Mouse (Mus musculus) liver, adult (tissue): Measurements from ENCODE around the gene Hist2h2aa2.
"Not testable (repeated sequence)": the region's sequence is repeated elsewhere in the genome, so short reads cannot be mapped to it uniquely, and the experiment has no call there.

Experiments used
- GATA4 ChIP-seq: IDR thresholded peaks from 2 replicates; pipeline ENCODE4 v1.6.1; 2014; ENCODE audit warnings: mild to moderate bottlenecking, low read length; ENCODE audit not compliant: insufficient replicate concordance

Gene Hist2h2aa2

GRCm38 (mm10) chr3:96239949-96240798, at the start of gene Hist2h2aa2:
TSS of gene Hist2h2aa2 (minus strand) at chr3:96240276.
- TF ChIP-seq GATA4: not testable (repeated sequence)

DNA sequence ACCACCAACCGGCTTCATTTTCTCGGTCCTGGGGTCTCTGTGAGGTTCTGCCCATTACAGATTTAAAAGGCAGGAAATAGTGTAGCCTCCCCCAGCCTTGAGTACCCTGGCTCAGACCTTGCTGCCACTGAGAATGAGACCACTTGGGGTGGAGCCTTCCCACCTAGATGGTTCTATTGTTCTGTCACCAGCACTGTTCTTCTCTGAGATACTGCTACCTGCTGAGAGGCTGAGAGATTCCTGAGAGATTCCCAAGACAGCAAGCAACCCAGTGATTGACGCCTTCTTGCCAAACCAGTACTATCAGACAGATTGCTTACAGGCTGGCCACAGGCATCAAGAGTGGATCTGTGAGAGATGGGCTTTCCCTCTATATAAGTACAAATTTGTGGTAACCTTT, 49.1 kb upstream of the Hist2h2aa2 start:
- TF ChIP-seq GATA4: no peak

DNA sequence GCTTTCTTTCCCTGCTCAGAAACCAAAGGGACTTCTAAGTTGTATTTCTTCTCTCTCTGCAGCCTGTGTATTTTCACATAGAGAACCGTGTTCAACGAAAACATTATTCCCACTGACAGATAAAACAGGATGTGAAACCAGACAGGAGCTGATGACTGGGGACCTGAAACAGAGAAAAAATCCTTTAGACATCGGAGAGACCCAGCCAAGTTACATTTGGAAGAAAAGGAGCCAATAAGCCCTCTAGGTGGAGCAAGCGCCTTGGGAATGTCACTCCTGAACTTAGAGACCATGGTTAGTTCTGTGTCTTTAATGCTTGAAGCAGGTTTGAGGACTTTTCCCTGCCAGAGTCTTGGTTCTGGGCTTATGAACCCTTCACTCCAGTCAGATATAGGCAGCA, 44.4 kb upstream of the Hist2h2aa2 start:
- no peak for TF ChIP-seq GATA4

DNA sequence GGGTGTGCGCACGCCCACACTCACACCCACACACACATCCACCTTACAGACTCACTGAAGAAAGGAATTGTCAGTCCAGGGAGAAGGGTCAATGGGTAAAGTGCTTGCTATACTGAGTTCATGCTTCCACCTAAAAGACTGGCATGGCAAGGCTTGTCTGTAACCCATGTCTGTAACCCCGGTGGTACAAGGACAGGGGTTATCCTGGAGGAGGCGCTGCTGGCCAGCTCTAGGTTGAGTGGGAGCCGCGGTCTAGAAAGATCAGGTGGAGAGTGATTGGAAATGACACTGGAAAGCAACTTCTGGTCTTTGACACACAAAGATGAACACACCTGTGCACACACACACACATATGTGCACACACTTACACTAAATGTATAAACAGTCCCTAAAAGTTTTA, 40.6 kb upstream of the Hist2h2aa2 start:
- TF ChIP-seq GATA4: no peak

DNA sequence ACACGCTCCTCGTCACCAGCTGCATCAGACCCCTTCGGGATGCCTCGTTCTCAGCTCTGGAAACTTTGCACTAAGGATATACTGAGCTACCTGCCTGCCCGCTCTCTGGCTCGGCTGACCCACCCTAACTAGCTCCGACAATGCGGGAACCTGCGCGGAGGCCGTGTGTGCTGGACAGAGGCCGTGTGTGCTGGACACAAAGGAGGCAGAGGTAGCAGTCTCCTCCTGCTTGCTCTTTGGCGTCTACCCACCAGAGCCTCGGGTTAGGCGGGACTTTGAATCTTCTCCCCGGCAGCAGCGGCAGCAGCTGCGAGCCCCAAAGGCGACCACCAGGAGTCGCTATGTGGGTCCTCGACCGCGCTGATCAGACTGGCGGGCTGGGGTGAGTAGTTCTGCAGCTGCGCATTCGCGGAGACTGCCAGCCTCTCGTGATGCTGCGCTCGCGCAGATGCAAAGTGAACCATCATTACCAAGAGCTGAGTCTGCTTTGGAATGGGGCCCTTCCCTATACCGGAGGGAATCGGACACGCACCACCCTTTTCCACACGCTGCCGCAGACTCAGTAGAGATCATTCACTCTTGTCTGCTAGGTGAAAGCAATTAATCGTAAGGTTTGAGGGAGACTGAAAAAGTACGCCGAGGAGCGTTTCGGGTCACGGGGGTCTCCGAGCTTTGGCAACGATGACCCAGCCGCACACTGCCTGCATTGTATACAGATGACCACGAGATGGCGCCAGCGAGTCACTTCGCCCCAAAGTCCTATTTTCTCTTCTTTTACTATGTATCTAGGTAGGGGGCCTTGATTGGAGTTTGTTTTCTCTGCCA, 37.9 kb upstream of the Hist2h2aa2 start:
- TF ChIP-seq GATA4: no peak; the same call in 1 of the 2 replicates

GRCm38 (mm10) chr3:96277428-96277799, 37.3 kb upstream of the Hist2h2aa2 start:
- TF ChIP-seq GATA4: no peak

DNA sequence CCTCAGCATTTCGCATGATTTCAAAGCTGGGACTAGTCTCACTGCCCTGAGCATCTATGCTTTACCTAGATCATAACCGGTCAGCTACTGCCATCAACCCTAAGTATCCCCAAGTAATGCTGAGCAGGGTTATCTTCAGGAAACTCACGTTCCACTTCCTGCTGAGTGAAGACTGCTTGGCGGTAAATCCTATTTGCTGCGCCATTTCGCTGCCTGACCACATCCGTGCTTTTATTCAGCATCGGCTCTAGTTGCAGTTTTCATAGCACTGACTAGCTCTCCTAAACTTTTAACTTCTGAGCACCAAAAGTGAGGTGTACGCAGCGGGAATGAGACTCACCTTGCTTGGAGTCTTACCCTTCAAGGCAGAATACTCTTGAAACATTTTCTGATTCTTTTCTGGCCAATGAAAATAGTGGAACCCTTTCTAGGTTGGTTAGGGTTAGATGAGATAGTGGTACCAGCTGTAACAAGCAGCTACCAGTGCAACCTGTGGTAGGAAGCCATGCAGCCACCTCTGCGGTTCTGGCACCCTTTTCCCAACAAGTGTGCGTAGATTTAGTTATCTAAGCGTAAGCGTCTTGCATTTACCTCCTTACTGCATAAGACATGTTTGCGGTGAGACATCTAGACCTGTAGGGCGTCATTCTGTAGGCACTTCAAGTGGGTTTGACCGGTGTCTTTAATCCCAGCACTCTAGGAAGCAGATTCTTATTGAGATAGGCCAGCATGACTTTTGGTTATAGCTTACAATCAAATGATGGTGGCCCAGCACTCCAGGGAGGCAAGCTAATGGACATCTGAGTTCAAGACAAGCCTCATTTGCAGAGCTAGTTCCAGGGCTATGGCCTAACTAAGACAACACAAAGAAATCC, 33.8 kb upstream of the Hist2h2aa2 start:
- no peak for TF ChIP-seq GATA4

- no peak for TF ChIP-seq GATA4
Observed at GRCm38 (mm10) chr3:96269511-96270474, 29.7 kb upstream of the Hist2h2aa2 start, which contains the start of gene Hist2h2bb. TSS of gene Hist2h2bb (plus strand) at chr3:96269752.

GRCm38 (mm10) chr3:96268051-96268775, 28.1 kb upstream of the Hist2h2aa2 start, which contains the start of gene Hist2h3b:
TSS of gene Hist2h3b (plus strand) at chr3:96268654.
- TF ChIP-seq GATA4: no peak

GRCm38 (mm10) chr3:96267541-96267940, 27.5 kb upstream of the Hist2h2aa2 start:
- no peak for TF ChIP-seq GATA4

- TF ChIP-seq GATA4: no peak
Observed at GRCm38 (mm10) chr3:96266132-96266710, 26.1 kb upstream of the Hist2h2aa2 start.

DNA sequence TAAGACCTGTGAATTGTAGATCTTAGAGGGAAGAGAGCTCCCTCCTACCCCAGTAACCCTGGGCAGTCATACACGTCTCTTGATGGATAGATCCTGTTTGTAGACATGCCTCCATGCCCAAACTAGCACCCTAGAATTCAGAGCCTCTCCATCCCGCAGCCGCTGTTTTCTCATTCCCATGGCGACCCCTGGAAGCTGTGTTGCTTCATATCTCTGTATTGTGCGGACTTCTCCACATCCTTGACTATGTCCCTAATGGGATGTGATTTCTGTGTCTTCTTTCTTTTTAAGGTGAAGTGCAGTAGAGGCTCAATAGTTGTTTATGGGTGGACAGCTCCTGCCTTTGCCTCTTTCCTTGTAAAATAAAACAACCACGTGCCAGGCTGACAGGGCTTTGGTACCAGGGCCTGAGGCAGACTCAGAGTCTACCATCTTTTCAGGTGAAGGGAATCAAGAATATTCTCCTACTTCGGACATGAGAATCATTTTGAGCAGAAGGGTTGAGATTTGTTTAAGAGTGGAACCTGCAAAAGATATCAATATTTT, 24.4 kb upstream of the Hist2h2aa2 start:
- no peak for TF ChIP-seq GATA4
